Mouse (Mus musculus): ENCODE results near the gene Tnrc6c.

GRCm38 (mm10) chr11:117665189-117665588, 11.1 kb downstream of the Tnrc6c start:
- TF ChIP-seq MXI1 (IDR thresholded peaks at IDR 0.05; ENCODE audit: low read depth, low read length) (no peak), POLR2A (IDR thresholded peaks at IDR 0.05; ENCODE audit: low read depth, low read length) (no peak), EP300 (IDR thresholded peaks at IDR 0.05; ENCODE audit: low read length) (0 out of 2 replicates have a peak, but pooled peaks have one; percentile 13), USF2 (conservative IDR thresholded peaks at IDR 0.05; ENCODE audit: low read depth, low read length) (no peak), USF1 (IDR thresholded peaks at IDR 0.05; ENCODE audit: low read depth, low read length) (no peak)
